In genomic region chr19:53901931-53902738, GRCm38 (mm10) we compare ENCODE assay signal across 8 mouse cellular contexts. TPM values are rescaled to one million over a fixed set of nuclear protein-coding genes. Genes with fewer than 3 reads are reported as not detected.
DNase-seq lines count a peak whose midpoint lies in the region; ATAC-seq and TF ChIP-seq lines count a peak whose summit lies in the region.

No protein-coding gene starts in this region.

- no peaks in the 10 kb centered on the region for H3K27me3 ChIP-seq in lung, postnatal 0 days (replicated peaks; ENCODE audit: insufficient read depth, low read length)
- no peaks in the 10 kb centered on the region for H3K27me3 ChIP-seq in embryonic facial prominence, embryonic 11.5 days (ENCODE audit: control insufficient read depth, insufficient read depth, low read length)
- H3K27me3 ChIP-seq in hindbrain, postnatal 0 days (ENCODE audit: insufficient read depth, low read length), result no peaks in the 10 kb centered on the region
- peaks cover 11% of the 10 kb centered on the region; the same call in 1 of the 2 replicates for H3K27me3 ChIP-seq in midbrain, embryonic 12.5 days

- no peak; the same call in 1 of the 2 replicates for ATAC-seq in lung, postnatal 0 days
- no peak for ATAC-seq in embryonic facial prominence, embryonic 11.5 days (replicated peaks; ENCODE audit: insufficient number of reproducible peaks, low FRiP score, low TSS enrichment, low read depth)
- ATAC-seq in hindbrain, postnatal 0 days, result no peak; the same call in 1 of the 2 replicates
- ATAC-seq in midbrain, embryonic 12.5 days (ENCODE audit: low FRiP score, low read depth), result no peak

- H3K4me1 ChIP-seq in lung, postnatal 0 days (ENCODE audit: insufficient read depth, low read depth, low read length), result peaks cover 14% of the 10 kb centered on the region
- H3K4me1 ChIP-seq in embryonic facial prominence, embryonic 11.5 days (ENCODE audit: control insufficient read depth, insufficient read depth, low read length), result no peaks in the 10 kb centered on the region
- peaks cover 7% of the 10 kb centered on the region for H3K4me1 ChIP-seq in hindbrain, postnatal 0 days (ENCODE audit: insufficient read depth, low read length)
- peaks cover 14% of the 10 kb centered on the region for H3K4me1 ChIP-seq in midbrain, embryonic 12.5 days

- H3K36me3 ChIP-seq in lung, postnatal 0 days (ENCODE audit: insufficient read depth, low read length), result no peaks in the 10 kb centered on the region
- no peaks in the 10 kb centered on the region for H3K36me3 ChIP-seq in embryonic facial prominence, embryonic 11.5 days (replicated peaks; ENCODE audit: control insufficient read depth, insufficient read depth, low read depth, low read length)
- no peaks in the 10 kb centered on the region for H3K36me3 ChIP-seq in hindbrain, postnatal 0 days (ENCODE audit: insufficient read depth, low read length)
- H3K36me3 ChIP-seq in midbrain, embryonic 12.5 days, result no peaks in the 10 kb centered on the region

- peak overlapping the region; percentile 82 for H3K4me2 ChIP-seq in lung, postnatal 0 days (replicated peaks; ENCODE audit: low read depth, low read length)
- H3K4me2 ChIP-seq in embryonic facial prominence, embryonic 11.5 days (ENCODE audit: low read depth, low read length), result peak overlapping the region; percentile 69
- H3K4me2 ChIP-seq in hindbrain, postnatal 0 days (ENCODE audit: low read depth, low read length), result peak overlapping the region; percentile 68
- peak overlapping the region; percentile 62 for H3K4me2 ChIP-seq in midbrain, embryonic 12.5 days (replicated peaks)

- peak overlapping the region; percentile 72; the same call in 1 of the 2 replicates for H3K9ac ChIP-seq in lung, postnatal 0 days (replicated peaks; ENCODE audit: low read depth)
- H3K9ac ChIP-seq in embryonic facial prominence, embryonic 11.5 days (replicated peaks; ENCODE audit: low read length), result peak overlapping the region; percentile 75; the same call in 1 of the 2 replicates
- H3K9ac ChIP-seq in hindbrain, postnatal 0 days (replicated peaks; ENCODE audit: low read length), result peak overlapping the region; percentile 93
- H3K9ac ChIP-seq in midbrain, embryonic 12.5 days (replicated peaks), result peak overlapping the region; percentile 94

- H3K27ac ChIP-seq in lung, postnatal 0 days (ENCODE audit: low read length), result peak overlapping the region; percentile 94
- no peak overlapping the region for H3K27ac ChIP-seq in embryonic facial prominence, embryonic 11.5 days (replicated peaks; ENCODE audit: low read depth, low read length)
- H3K27ac ChIP-seq in hindbrain, postnatal 0 days, result peak overlapping the region; percentile 94
- peak overlapping the region; percentile 91 for H3K27ac ChIP-seq in midbrain, embryonic 12.5 days (replicated peaks)

- WGBS in lung, postnatal 0 days, result 34% methylated on average over 15 of the region's 15 CpGs
- WGBS in embryonic facial prominence, embryonic 11.5 days, result 62% methylated on average over 15 of the region's 15 CpGs
- 62% methylated on average over 15 of the region's 15 CpGs for WGBS in hindbrain, postnatal 0 days
- 64% methylated on average over 15 of the region's 15 CpGs for WGBS in midbrain, embryonic 12.5 days

- H3K9me3 ChIP-seq in lung, postnatal 0 days (ENCODE audit: low read length), result no peaks in the 10 kb centered on the region
- H3K9me3 ChIP-seq in embryonic facial prominence, embryonic 11.5 days (replicated peaks; ENCODE audit: control insufficient read depth, low read length), result no peaks in the 10 kb centered on the region
- no peaks in the 10 kb centered on the region for H3K9me3 ChIP-seq in hindbrain, postnatal 0 days (ENCODE audit: low read length)
- no peaks in the 10 kb centered on the region for H3K9me3 ChIP-seq in midbrain, embryonic 12.5 days

- TF ChIP-seq EP300 in lung, postnatal 0 days (IDR thresholded peaks at IDR 0.05), result no peak

- H3K4me3 ChIP-seq in lung, postnatal 0 days (ENCODE audit: low read depth, low read length), result peak overlapping the region; percentile 93
- peak overlapping the region; percentile 98 for H3K4me3 ChIP-seq in embryonic facial prominence, embryonic 11.5 days (ENCODE audit: low read depth, low read length)
- H3K4me3 ChIP-seq in hindbrain, postnatal 0 days (ENCODE audit: low read length), result peak overlapping the region; percentile 96
- peak overlapping the region; percentile 98 for H3K4me3 ChIP-seq in midbrain, embryonic 12.5 days

- no peak for DNase-seq in lung, postnatal 0 days (ENCODE audit: low spot score)
- no peak for DNase-seq in lung, postnatal 14 days
- no peak for DNase-seq in embryonic facial prominence, embryonic 11.5 days (ENCODE audit: low spot score)
- DNase-seq in hindbrain, postnatal 0 days (ENCODE audit: low spot score), result no peak
- no peak for DNase-seq in adrenal gland, postnatal 14 days
- no peak for DNase-seq in adrenal gland, adult 8-10 months
- no peak for DNase-seq in layer of hippocampus, postnatal 14 days (ENCODE audit: low spot score in 2 of 2)

- TF ChIP-seq CTCF in lung, postnatal 0 days (IDR thresholded peaks at IDR 0.05), result no peak
- no peak for TF ChIP-seq CTCF in hindbrain, postnatal 0 days (IDR thresholded peaks at IDR 0.05; ENCODE audit: low read depth)

RNA-seq across cellular contexts. Expression of gene Pdcd4, which starts 10.1 kb away (rescaled TPM):
- 64.6 and 68.9 TPM in 2 replicates for polyA plus RNA-seq in lung, postnatal 0 days (2015; fragmentation: Nextera tagmentation; extraction: Ambion mirVana)
- polyA plus RNA-seq in embryonic facial prominence, embryonic 11.5 days (2014; fragmentation: Nextera tagmentation; extraction: Ambion mirVana), result 88.4 and 96.2 TPM in 2 replicates
- 10.0 and 13.1 TPM in 2 replicates for total RNA-seq in hindbrain, postnatal 0 days (2014; rRNA removed)
- 83.9 and 90.8 TPM in 2 replicates for polyA plus RNA-seq in hindbrain, postnatal 0 days (2015; fragmentation: Nextera tagmentation; extraction: Ambion mirVana)
- 88.7 and 94.2 TPM in 2 replicates for polyA plus RNA-seq in midbrain, embryonic 12.5 days (2016; fragmentation: Nextera tagmentation; extraction: Ambion mirVana)
- 109 and 110 TPM in 2 replicates for total RNA-seq in adrenal gland, postnatal 14 days (2021)
- 100 to 1,000 TPM in 3 of 4 experiments, 10 to 100 TPM in 1; 97.1 to 122 (median 103) TPM for total RNA-seq in adrenal gland, adult 8-10 months (2022)
- 100 to 1,000 TPM; 121 TPM for total RNA-seq in layer of hippocampus, postnatal 14 days (2021)

RNA-seq across cellular contexts. Expression of gene Shoc2, which starts 42.0 kb away (rescaled TPM):
- 26.7 and 30.2 TPM in 2 replicates for polyA plus RNA-seq in lung, postnatal 0 days (2015; fragmentation: Nextera tagmentation; extraction: Ambion mirVana)
- 72.5 and 79.7 TPM in 2 replicates for polyA plus RNA-seq in embryonic facial prominence, embryonic 11.5 days (2014; fragmentation: Nextera tagmentation; extraction: Ambion mirVana)
- 66.1 and 69.8 TPM in 2 replicates for total RNA-seq in hindbrain, postnatal 0 days (2014; rRNA removed)
- 44.0 and 47.7 TPM in 2 replicates for polyA plus RNA-seq in hindbrain, postnatal 0 days (2015; fragmentation: Nextera tagmentation; extraction: Ambion mirVana)
- 71.3 and 76.7 TPM in 2 replicates for polyA plus RNA-seq in midbrain, embryonic 12.5 days (2016; fragmentation: Nextera tagmentation; extraction: Ambion mirVana)
- total RNA-seq in adrenal gland, postnatal 14 days (2021), result 42.0 and 44.8 TPM in 2 replicates
- 10 to 100 TPM; 38.1 to 46.5 (median 41.9) TPM for total RNA-seq in adrenal gland, adult 8-10 months (2022)
- total RNA-seq in layer of hippocampus, postnatal 14 days (2021), result 10 to 100 TPM; 45.6 to 46.8 TPM

RNA-seq across cellular contexts. Expression of gene Bbip1, which starts 42.3 kb away (rescaled TPM):
- 46.7 and 58.4 TPM in 2 replicates for polyA plus RNA-seq in lung, postnatal 0 days (2015; fragmentation: Nextera tagmentation; extraction: Ambion mirVana)
- 109 and 114 TPM in 2 replicates for polyA plus RNA-seq in embryonic facial prominence, embryonic 11.5 days (2014; fragmentation: Nextera tagmentation; extraction: Ambion mirVana)
- 43.6 and 53.7 TPM in 2 replicates for total RNA-seq in hindbrain, postnatal 0 days (2014; rRNA removed)
- polyA plus RNA-seq in hindbrain, postnatal 0 days (2015; fragmentation: Nextera tagmentation; extraction: Ambion mirVana), result 146 and 166 TPM in 2 replicates
- polyA plus RNA-seq in midbrain, embryonic 12.5 days (2016; fragmentation: Nextera tagmentation; extraction: Ambion mirVana), result 119 and 133 TPM in 2 replicates
- total RNA-seq in adrenal gland, postnatal 14 days (2021), result 23.2 and 26.1 TPM in 2 replicates
- total RNA-seq in adrenal gland, adult 8-10 months (2022), result 10 to 100 TPM; 21.2 to 30.7 (median 26.0) TPM
- total RNA-seq in layer of hippocampus, postnatal 14 days (2021), result 10 to 100 TPM; 66.0 to 74.4 TPM
